Mouse (Mus musculus) heart, postnatal 10 days (tissue): Measurements from ENCODE around the gene Lfng. TPM values are rescaled to one million over a fixed set of nuclear protein-coding genes. Genes with fewer than 3 reads are reported as not detected.

Experiments
- DNase-seq, 2 experiments: peaks; one replicate each; pipeline ENCODE4 v3.0.0; 2021
- intact Hi-C: fragments of 180-260 bp; cut with DNase I; formaldehyde crosslinking; loops from one replicate; pipeline ENCODE4 v1.15.1; 2025
- total RNA-seq, 2 experiments: library from RNA; stranded (reverse); gene quantifications; 2 replicates each; pipeline ENCODE4 v1.2.3; 2021

The Lfng gene
- 10 to 100 TPM; 14.1 to 15.7 TPM for total RNA-seq

DNA sequence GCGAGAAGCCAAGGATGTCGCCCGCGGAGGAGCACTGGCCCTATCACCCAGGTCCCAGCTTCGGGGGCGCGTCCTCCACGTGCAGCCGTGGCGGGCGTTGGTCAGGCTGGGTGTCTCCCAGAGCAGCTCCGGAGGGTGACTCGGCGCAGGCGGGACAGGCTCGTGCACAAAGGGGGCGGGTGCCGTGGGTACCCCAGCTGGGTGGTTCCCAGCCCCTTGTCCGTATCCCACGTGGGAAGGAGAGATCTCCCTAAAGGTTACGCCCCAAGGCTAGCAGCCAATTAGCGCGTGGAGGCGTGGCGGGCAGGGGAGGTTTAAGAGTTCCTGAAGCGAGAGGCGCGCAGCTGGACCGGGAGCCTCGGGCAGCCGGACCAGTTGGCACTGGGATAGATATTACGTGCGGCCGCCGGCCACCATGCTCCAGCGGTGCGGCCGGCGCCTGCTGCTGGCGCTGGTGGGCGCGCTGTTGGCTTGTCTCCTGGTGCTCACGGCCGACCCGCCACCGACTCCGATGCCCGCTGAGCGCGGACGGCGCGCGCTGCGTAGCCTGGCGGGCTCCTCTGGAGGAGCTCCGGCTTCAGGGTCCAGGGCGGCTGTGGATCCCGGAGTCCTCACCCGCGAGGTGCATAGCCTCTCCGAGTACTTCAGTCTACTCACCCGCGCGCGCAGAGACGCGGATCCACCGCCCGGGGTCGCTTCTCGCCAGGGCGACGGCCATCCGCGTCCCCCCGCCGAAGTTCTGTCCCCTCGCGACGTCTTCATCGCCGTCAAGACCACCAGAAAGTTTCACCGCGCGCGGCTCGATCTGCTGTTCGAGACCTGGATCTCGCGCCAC lies at the start of gene Lfng:
TSS of gene Lfng (plus strand) at position 320 of the 835 bp plus-strand sequence.
- peak; percentile 94 to 95 for DNase-seq
- intact Hi-C loops, result no loop called here

DNA sequence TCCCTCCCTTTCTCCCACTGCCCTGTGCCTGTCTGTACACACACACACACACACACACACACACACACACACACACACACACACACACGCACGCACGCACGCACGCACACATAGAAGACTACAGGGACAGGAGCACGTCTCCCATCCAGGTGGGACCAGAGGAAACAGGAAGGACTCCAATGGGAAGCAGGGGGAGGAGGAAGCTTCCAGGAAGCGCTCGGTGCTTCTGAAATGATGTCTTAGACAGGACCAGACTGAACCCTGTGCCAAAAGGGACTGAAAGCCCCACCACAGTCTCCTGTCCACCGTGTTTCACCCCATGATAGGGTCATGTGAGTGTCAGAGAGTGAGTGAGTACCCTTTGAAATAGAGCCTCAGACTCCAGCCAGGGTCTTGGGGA lies 44.5 kb upstream of the Lfng start:
- no peak for DNase-seq
- intact Hi-C loops, result no loop called here

DNA sequence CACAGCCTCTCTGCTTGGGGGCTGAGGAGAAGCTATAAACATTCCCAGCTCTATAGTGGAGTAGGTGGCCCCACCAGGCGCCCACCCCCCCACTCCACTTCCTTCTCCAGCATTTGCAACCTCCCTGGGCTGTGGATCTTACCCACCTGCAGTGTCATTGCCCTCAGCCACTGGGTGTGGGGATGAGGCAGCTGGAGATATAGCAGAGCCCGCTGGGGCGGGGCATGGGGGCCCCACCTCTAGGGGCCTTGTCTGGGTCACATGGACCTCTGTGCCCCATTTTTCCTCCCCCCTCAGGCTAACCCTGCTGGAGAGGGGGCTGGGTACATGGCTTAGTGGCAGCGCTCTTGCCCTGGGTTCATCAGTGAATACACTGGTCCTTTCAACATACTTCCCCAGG lies 42.2 kb upstream of the Lfng start, which contains the start of gene Grifin:
TSS of gene Grifin (minus strand) at position 176 of the 400 bp plus-strand sequence.
- intact Hi-C loops, result no loop called here
- DNase-seq, result no peak

DNA sequence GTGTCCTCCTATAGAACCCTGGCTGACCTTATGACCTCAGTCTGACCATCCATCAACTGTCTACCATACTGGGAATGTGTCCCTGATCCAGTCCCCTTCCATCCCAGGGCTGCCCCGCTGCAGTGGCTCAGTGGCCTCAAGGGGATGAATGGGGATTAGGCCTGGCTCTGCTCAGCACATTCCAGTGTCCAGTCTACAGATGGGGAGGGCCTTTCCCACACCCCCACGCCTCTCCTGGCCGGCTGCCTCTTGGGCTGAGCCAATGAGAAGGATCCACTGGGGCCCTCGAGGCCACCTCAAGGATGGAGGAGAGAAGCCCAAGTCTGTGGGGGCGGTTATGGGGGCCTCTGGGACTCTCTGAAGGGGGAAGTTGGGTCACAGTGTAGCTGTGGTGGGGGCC lies 41.7 kb upstream of the Lfng start:
- intact Hi-C loops, result no loop called here
- peak; percentile 82 to 83 for DNase-seq

DNA sequence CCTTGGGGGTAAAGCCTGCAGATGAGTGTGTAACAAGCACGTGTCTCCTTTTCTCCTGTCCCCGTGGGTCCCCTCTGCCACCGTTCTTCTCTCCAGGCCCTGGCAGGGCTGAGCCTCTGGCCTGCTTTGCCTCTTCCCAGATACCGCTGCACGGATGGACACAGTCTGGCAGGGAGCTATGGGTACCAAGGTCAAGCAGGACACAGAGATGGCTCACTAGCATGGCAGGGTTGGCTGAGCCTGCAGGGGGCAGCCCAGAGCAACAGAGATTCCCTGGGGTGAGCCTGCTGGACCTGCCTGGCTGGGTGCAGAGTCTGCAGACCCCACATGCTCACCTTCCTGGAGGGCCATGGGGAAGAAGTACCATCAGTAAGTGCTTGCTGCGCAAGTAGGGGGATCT lies 41.3 kb upstream of the Lfng start:
- DNase-seq, result peak; percentile 70 to 77
- intact Hi-C loops, result loop anchor here (2.0 kb wide), 1 partner anchor 25 kb away; no protein-coding TSS in a partner anchor

DNA sequence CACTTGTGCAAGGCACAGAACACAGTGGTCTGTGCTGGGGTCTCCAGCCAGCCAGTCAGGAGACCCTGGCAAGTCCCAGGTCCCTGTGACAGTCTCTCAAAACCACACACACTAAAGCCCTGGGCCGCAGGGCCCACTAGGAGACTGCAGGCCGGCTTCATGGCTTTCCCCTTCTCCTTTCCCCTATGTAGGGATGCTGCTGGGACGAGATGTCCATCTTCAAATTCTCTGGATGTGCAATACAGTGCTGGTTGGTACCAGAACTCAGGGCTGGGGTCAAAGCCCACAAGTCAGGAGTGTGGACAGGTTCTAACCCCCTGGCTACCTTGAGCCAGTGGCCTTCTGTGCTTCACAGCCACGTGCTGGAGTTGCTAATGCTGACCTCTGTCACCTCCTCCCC lies 40.8 kb upstream of the Lfng start:
- intact Hi-C loops, result loop anchor here (2.0 kb wide), 1 partner anchor 25 kb away; no protein-coding TSS in a partner anchor
- DNase-seq, result no peak

DNA sequence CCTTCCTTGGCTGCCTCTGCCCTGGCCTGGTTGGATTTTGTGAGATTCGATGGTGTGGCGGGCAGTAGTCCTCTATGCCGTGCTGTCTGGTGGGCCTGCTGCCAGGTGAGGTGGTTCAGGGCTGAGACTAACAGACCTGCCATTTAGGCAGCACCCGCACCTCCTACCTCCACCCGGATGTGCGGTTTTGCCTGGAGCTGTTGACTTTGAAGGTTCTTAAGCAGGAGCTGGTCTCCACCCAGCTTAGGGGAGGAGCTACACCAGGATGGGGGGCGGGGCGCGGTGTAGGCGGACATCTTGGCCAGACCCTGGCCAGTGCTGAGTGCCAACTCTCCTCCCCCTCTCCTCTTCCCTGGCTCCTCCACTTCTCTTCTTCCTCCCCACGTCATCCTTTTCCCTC lies 39.8 kb upstream of the Lfng start:
- DNase-seq, result peak; percentile 74 to 75
- intact Hi-C loops, result loop anchor here (2.0 kb wide), 1 partner anchor 27 kb away; no protein-coding TSS in a partner anchor

DNA sequence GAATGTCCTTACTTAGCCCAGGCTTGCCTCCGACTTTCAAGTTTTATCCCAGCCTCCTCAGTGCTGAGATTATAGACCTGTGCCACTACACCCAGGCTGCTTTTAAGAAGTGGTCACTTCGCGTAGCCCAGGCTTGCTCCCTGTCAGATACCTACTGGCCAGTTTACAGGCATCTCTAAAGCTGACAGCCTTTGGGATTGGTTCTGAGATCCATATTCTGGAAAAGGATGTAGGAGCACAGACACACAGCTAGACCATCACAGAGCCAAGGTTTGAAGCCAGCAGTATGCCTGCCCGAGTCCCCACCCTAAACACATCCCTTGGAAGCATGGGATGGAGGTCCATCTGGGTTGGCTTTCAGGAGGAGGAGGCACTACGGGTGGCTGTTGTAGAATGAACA lies 39.4 kb upstream of the Lfng start:
- DNase-seq, result no peak
- intact Hi-C loops, result loop anchor here (1.0 to 2.0 kb wide), 3 partner anchors 27 to 52 kb away; no protein-coding TSS in a partner anchor

DNA sequence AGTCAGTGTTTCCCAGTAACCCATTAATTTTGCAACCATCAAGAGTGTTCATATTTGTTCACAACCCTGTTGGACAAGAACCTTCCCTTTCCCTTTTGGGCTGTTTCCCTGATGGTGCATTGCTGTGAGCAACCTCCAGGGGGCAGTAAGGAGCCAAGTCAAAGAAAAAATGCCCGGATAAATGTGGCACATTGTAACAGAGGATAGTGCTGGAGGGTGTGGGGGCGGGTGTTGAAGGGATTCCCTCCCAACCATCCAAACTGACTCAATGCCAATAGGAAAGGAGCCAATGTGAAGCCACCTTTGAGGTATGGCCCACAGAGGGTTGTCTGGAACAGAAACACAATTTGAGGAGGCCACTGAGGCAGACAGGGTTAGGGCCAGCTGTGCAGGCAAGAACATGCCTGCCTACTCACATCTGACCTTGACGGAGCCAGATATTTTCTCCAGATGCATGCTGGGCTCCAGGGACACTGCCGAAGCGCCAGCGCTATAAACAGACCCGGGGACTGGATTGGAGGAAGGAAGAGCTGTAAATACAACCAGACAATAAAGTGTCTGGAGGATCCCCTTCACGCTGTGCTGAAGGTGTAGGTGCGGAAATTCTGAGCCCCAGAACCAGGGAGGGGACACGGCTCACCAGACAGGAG lies 38.7 kb upstream of the Lfng start:
- intact Hi-C loops, result loop anchor here (1.0 kb wide), 2 partner anchors 42 to 51 kb away; no protein-coding TSS in a partner anchor
- peak; percentile 77 to 89 for DNase-seq

DNA sequence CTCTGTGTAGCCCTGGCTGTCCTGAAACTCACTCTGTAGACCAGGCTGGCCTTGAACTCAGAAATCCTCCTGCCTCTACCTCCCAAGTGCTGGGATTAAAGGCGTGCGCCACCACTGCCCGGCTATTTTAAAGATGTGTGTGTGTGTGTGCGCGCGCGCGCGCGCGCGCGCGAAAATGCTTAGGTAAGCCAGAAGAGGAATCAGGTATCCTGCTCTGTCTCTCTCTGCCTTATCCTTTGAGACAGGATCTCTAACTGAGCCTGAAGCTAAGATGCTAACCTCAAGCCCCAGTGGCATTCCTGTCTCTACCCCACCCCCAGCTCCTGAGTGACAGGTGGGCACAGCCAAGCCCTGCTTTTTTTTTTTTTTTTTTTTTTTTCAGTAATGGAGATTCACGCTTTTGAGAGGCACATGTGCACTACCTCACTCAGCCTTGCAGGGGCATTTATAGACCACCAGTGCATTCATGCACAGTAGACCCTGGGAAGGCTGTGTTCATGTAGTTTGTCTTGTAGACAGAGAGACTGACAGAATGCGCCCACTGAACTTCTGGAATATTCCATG lies 38.0 kb upstream of the Lfng start:
- intact Hi-C loops, result no loop called here
- DNase-seq, result no peak

DNA sequence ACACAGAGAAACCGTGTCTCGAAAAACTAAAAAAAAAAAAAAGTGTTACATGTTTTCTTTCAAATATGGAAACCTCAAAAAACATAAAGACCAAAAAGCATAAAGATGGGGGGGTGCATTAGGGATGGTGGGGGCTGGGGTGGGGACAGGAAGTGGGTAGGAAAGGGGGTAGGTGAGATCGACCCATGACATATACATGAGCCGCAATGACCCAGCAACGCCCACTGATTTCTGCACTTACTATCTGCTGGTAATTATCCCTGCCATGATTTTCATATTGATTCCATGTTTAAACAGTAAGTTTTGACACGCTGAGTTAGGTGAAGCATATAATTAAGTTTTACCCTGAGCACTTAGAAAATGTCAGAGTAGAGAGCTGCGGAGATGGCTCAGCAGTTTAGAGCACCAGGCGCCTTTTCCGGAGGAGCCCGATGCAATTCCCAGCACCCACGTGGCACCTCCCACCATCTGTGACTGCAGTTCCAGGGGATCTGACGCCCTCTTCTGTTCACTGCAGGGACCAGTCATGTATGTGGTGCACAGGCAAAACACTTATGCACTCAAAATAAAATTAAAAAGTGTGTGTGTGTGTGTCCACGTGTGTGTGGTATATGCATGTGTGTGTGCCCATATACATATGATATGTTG lies 36.8 kb upstream of the Lfng start:
- no peak for DNase-seq
- intact Hi-C loops, result no loop called here

DNA sequence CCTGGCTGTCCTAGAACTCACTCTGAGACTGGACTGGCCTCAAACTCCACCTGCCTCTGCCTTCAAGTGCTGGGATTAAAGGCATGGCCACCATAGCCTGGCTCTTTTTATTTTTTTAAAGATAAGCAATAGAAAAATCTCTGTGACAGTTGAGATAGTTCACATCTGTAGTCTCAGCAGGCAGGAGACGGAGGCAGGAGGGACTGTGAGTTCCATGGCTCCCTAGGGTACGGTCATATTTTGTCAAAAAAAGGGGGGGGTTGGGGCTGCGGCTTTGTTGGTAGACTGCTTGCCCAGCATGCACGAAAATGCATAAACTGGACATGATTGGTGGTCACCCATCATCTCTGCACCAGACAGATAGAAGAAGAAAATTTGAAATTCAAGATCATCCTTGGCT lies 35.9 kb upstream of the Lfng start:
- intact Hi-C loops, result no loop called here
- DNase-seq, result no peak

DNA sequence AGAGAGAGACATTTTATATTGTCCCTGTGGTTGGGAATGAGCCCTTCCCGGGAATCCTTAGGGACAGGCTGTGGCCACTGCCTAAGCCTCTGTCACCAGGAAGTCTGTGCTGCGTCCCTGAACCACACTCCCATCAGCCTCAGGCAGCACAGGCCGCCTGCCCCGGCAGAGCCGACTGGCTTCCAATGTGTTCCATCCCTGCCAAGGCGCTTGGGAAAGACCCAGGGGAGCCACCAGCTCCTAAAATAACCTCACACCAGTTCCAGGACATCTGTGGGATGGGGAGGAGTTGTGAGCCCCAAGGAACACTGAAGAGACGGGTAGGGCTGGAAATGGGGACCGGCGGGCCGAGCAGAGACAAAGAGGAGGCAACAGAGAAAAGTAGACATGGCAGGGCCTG lies 35.4 kb upstream of the Lfng start:
- peak; percentile 90 to 91 for DNase-seq
- intact Hi-C loops, result no loop called here

DNA sequence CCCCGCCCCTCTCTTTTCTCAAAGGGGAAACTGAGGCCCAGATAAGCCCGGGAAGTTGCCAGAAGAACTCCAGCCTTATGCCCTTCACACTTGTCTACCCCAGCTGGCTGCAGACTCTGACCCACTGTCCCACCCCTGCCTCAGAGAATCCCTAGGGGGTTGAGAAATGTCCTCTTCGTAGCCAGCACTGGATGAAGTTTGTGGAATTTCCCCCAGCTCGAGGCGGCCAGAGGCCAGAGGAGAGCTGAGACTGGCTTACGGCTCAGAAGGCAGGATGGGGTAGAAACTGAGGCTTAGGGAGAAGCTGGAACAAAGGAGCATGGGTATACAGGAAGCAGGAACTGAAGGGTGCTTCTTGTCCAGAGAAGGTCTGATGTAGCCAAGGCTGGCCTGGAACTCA lies 34.5 kb upstream of the Lfng start:
- intact Hi-C loops, result no loop called here
- DNase-seq, result peak; percentile 67 to 69

DNA sequence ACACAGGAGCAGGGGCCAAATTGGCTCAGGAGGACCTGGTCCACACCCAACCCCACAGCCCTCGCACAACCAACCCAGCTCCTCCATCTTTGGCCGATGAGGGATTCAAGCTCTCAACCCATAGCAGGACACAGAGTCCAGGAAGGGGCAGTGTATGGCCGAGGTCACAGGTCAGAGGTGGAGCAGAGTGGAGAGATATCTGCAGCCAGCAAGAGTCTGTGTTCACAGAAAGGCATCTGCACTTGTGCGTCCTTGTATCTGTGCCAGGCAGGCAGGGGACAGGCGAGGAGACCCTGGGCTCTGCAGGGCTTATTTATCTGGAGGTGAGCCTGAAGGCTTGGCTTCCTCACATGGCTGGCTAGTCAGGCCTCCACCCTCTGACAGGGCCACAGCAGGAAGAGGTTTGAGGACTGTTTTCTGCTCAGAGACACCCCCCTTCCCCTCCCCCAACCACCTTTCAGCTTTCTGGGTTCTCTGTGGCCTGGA lies 31.7 kb upstream of the Lfng start:
- intact Hi-C loops, result no loop called here
- peak; percentile 55 for DNase-seq

DNA sequence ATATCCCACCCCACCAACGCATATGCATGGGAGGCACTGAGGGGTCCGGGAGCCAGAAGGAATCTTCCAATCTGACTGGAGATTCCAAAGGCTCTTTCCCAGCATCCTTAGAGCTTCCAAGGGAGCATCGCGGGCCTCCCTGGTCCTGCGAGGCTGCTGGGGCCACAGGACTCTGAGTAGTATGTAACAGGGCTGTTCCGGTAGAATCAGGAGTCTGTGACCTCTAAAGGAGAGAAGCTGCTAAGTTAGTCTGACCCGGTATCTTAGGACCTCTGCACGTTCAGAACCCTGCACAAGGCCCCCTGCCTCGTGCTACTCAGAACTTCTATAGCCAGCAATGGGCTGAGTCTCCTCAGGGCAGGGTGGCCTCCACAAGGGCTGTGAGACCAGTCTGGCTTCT lies 27.9 kb upstream of the Lfng start:
- no peak for DNase-seq
- intact Hi-C loops, result no loop called here

DNA sequence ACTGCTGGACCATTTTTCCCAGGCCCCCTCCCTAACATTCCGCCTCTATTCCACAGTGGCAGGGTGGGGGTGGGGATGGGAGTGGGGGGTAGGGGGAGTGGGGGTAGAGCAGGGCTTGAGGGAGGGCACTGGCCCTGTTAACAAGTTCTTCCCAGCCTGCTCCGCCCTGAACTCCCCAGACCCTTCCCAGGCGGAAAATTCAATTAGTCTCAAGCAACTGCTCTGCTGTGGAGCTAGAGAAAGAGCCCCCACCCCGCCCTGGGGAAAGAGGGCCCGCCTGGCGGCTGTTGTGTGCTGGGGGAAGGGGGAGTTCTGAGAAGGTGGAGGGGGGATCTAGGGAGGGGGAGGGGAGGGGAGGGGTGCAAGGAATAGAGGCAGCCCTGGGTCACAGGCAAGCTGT lies 27.3 kb upstream of the Lfng start:
- intact Hi-C loops, result no loop called here
- DNase-seq, result no peak

DNA sequence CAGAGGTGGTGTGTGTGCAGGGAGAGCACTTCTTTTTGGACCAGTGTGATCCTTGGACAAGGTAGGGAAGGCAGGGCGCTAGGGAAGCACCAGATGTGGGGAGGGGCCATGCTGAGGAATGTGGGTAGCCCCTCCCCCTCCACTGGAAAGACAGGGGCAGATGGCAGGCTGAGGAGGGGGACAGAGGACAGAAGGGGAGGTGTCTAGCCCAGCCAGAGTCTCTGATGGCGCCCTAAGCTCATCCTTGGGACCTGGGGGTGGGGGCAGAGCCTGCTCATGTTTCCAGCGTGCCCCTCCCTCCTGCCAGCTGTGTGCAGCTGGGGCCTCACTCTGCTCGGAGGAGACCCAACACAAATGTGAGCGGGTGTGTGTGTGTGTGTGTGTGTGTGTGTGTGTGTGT lies 25.6 kb upstream of the Lfng start:
- DNase-seq, result peak; percentile 59 to 68

DNA sequence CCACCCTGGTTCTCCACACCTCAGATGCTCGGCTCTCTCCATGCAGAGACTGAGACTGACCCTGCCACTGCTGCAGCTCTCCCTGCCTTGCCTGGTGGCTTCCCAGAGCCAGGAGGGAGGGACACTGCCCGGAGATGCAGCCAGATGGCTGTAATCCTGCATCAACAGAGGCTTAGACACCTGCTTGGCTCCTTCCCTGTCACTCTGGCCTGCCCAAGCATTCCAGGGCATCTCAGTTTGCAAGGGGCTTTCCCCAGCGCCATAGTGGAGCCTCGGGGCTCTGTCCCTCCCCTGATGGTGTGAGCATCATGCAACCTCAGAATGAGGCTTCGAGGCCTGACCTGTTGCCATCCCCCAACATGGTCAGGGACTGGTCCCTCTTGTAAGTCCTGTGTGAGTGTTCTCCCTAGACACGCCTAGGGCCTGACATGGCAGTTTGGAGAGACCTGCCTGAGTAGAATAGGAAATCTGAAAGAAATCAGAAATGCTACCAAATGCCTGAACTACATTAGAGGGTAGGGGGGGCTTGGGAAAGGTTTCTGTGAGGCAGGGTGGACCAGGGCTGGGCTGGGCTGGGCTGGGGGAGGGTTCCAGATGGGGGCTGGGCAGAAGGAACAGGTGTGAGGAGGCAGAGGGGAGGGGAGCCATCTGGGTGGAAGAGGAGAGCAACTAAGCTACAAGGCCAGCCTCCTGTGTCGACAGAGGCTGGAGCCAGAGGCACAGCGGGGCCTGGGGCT lies 24.0 kb upstream of the Lfng start:
- DNase-seq, result no peak
- intact Hi-C loops, result no loop called here

More for the DNA sequence above, 25.6 kb upstream of the Lfng start:
- intact Hi-C loops, result no loop called here

DNA sequence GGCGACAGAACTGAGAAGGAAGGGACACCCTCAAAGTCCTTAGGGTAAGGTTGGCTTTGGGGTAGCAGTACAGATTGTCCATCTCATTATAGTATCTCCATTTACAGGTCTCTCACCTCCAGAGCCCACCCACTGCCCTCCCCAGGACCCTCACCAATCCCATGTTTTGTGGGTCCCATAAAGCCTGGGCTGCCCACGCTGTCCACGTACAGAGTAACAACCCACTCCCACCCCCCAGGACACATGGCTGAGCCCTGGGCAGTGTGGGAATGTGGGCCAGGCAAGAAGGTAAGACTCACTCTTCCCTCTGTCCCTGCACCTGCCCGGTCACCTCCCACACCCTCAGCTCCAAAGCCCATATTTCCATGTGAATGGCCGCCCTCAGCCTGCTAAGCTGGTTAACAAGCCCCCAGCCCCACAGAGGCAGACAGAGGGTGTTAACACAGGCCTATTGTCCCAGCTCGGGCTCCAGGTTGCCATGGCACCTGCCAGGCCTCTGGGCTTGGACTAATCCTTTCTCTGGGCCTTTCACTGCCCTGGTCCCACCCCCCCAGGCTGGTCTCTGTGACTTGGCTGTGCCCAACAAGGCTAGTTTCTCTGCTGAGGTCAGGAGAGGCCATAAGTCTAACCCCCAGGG lies 23.3 kb upstream of the Lfng start:
- intact Hi-C loops, result no loop called here
- no peak for DNase-seq
